Mouse (Mus musculus): ENCODE results near the gene Myo6.

DNA sequence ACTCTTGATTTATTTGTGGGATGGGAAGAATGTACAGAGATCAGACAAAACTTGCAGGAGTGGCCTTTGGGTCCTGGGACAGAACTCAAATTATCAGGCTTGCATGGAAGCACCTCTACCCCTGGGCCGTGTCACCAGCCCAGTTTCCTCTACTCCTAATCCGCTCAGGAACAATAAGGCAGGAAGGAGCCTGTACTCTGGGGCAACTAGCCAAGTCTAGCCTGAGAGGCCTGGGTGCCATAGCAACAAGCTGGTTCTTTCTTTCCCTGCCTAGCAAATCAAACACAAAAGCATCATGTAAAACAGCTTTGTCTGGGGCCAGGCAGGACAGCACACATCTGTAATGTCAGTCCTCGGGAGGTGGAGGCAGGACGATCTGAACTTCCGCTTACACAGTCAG lies 9.6 kb upstream of the Myo6 start:
- no peak for TF ChIP-seq POLR2A (IDR thresholded peaks at IDR 0.05; ENCODE audit: borderline replicate concordance, extremely low read depth, low read depth, low read length)
- no peak for TF ChIP-seq CTCF (IDR thresholded peaks at IDR 0.05; ENCODE audit: insufficient read depth, low read length)

Data from lung, adult 2 months (tissue).